Mouse (Mus musculus): ENCODE measurements around the gene Commd8.
A peak's percentile ranks its signal among the peaks of the same experiment; 100 is the strongest.
"Not testable (repeated sequence)": the region's sequence is repeated elsewhere in the genome, so short reads cannot be mapped to it uniquely, and the experiment has no call there.

Gene Commd8

GRCm38 (mm10) chr5:72170067-72170466 is 2.1 kb upstream of the Commd8 start:
- peak; percentile 34 to 50 for DNase-seq (ENCODE audit: low read depth in 1 of 2, low spot score in 2 of 2)

- DNase-seq (ENCODE audit: low read depth in 1 of 2, low spot score in 2 of 2): no peak
Observed at GRCm38 (mm10) chr5:72168285-72168621, 264 bp upstream of the Commd8 start.

- no peak for DNase-seq (ENCODE audit: low read depth in 1 of 2, low spot score in 2 of 2)
Observed at GRCm38 (mm10) chr5:72164386-72164785, 3.6 kb downstream of the Commd8 start.

- DNase-seq (ENCODE audit: low read depth in 1 of 2, low spot score in 2 of 2): no peak
Observed at GRCm38 (mm10) chr5:72162855-72163254, 5.1 kb downstream of the Commd8 start.

- DNase-seq (ENCODE audit: low read depth in 1 of 2, low spot score in 2 of 2): no peak
Observed at GRCm38 (mm10) chr5:72160781-72161485, 7.1 kb downstream of the Commd8 start.

- no peak for DNase-seq (ENCODE audit: low read depth in 1 of 2, low spot score in 2 of 2)
Observed at GRCm38 (mm10) chr5:72159537-72159936, 8.5 kb downstream of the Commd8 start.

- DNase-seq (ENCODE audit: low read depth in 1 of 2, low spot score in 2 of 2): no peak
Observed at GRCm38 (mm10) chr5:72158667-72159066, 9.3 kb downstream of the Commd8 start.

- DNase-seq (ENCODE audit: low read depth in 1 of 2, low spot score in 2 of 2): no peak
Observed at GRCm38 (mm10) chr5:72156598-72156997, 11.4 kb downstream of the Commd8 start.

- not testable (repeated sequence) for DNase-seq (ENCODE audit: low read depth in 1 of 2, low spot score in 2 of 2)
Observed at GRCm38 (mm10) chr5:72155686-72156085, 12.3 kb downstream of the Commd8 start.

- no peak for DNase-seq (ENCODE audit: low read depth in 1 of 2, low spot score in 2 of 2)
Observed at GRCm38 (mm10) chr5:72150870-72151269, 17.1 kb downstream of the Commd8 start.

- DNase-seq (ENCODE audit: low read depth in 1 of 2, low spot score in 2 of 2): no peak
Observed at GRCm38 (mm10) chr5:72148679-72149078, 19.3 kb downstream of the Commd8 start.

- no peak for DNase-seq (ENCODE audit: low read depth in 1 of 2, low spot score in 2 of 2)
Observed at GRCm38 (mm10) chr5:72139619-72140018, 28.4 kb downstream of the Commd8 start.

- no peak for DNase-seq (ENCODE audit: low read depth in 1 of 2, low spot score in 2 of 2)
Observed at GRCm38 (mm10) chr5:72138256-72138655, 29.7 kb downstream of the Commd8 start.

- DNase-seq (ENCODE audit: low read depth in 1 of 2, low spot score in 2 of 2): no peak
Observed at GRCm38 (mm10) chr5:72133906-72134305, 34.1 kb downstream of the Commd8 start.

- no peak for DNase-seq (ENCODE audit: low read depth in 1 of 2, low spot score in 2 of 2)
Observed at GRCm38 (mm10) chr5:72126681-72127080, 41.3 kb downstream of the Commd8 start.

- no peak for DNase-seq (ENCODE audit: low read depth in 1 of 2, low spot score in 2 of 2)
Observed at GRCm38 (mm10) chr5:72122414-72123037, 45.5 kb downstream of the Commd8 start.
